ENCODE assay signal across 8 mouse cellular contexts in the genomic region with DNA sequence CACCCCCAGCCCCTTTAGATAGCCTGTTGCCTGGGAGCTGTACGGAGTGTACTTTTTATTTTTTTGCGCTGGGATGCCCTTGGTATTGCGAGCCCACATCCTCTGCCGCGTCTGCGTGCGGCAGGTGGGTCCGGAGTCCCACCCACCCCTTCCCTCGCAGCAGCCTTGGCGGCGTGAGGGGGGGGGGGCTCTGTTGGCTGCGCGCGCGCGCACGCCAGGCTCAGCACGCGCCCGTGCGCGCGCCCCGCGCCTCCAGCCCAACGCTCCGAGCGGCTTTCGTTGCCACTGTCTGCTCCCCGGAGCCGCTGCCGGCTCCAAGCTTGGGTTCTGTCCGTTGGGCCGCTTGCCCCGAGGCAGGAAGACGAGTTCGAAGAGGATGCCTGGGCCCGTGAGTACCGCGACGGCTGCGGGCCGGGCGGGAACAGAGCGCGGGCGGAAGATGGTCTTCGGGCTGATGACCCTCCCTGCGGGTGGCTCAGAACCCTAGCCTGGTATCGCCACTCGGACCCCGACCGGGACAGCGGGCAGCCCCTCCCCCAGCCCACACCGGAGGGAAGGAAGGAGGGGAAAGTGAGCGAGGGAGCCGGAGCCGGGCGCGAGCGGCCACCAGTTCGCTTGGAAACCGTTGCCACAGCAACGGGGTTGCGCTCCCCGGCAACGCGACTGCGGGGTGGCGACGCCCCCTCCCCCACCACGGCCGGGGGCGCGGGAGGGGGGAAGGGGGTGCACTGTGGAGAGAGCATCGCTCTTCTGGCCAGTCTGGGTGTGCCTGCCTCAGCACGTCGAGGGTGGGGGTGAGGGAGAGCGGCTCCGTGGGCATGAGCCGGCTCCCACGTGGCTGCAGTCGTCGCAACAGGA. TPM values are rescaled to one million over a fixed set of nuclear protein-coding genes. Genes with fewer than 3 reads are reported as not detected.
DNase-seq lines count a peak whose midpoint lies in the region; ATAC-seq lines count a peak whose summit lies in the region.

Prr7 (plus strand) TSS at position 241 of the 858 bp plus-strand sequence.

- H3K27ac ChIP-seq in heart, embryonic 14.5 days (replicated peaks in 1 of 2; ENCODE audit: control insufficient read depth in 1 of 2, insufficient read depth in 1 of 2, low read depth in 2 of 2, low read length in 2 of 2): no peak within 1 kb of the TSS

- H3K27me3 ChIP-seq in heart, embryonic 14.5 days (ENCODE audit: control insufficient read depth, insufficient read depth, low read length): peaks cover 24% of the 10 kb centered on the region

- peak; percentile 34 for DNase-seq in urinary bladder, postnatal 25 days (ENCODE audit: low spot score)
- no peak for DNase-seq in urinary bladder, postnatal 36 days (ENCODE audit: low spot score in 2 of 2)
- peak; percentile 78 to 80 for DNase-seq in layer of hippocampus, postnatal 14 days (ENCODE audit: low spot score in 2 of 2)
- peak; percentile 31 for DNase-seq in lung, postnatal 36 days
- peak; percentile 77 for DNase-seq in right cerebral cortex, postnatal 25 days
- no peak for DNase-seq in ovary, postnatal 14 days (ENCODE audit: low spot score)

- peak; percentile 27; the same call in 1 of the 2 replicates for ATAC-seq in common myeloid progenitor, adult 5-6 weeks (replicated peaks; ENCODE audit: low read depth, poor library complexity, severe bottlenecking)
- peak; percentile 27; the same call in 1 of the 2 replicates for ATAC-seq in heart, embryonic 14.5 days (ENCODE audit: insufficient number of reproducible peaks, insufficient read depth, low FRiP score, low read depth)

- H3K4me3 ChIP-seq in heart, embryonic 14.5 days (ENCODE audit: control insufficient read depth in 1 of 2, insufficient read depth in 1 of 2, low read depth in 1 of 2, low read length in 2 of 2): peak within 1 kb of the TSS; percentile 57 to 61

- under 1% methylated on average over 67 of the region's 84 CpGs for WGBS in heart, embryonic 14.5 days

- peak within 1 kb of the TSS; percentile 98 for H3K4me2 ChIP-seq in heart, embryonic 14.5 days (ENCODE audit: low read length)

- H3K36me3 ChIP-seq in heart, embryonic 14.5 days (ENCODE audit: control insufficient read depth, insufficient read depth, low read length): peaks cover 29% of the 10 kb centered on the region

- peaks cover 3 to 14% of the 10 kb centered on the region in 2 experiments; a peak in 3 of 4 replicates for H3K4me1 ChIP-seq in heart, embryonic 14.5 days (ENCODE audit: control insufficient read depth in 2 of 2, insufficient read depth in 2 of 2, low read length in 2 of 2)

- no peaks in the 10 kb centered on the region for H3K9me3 ChIP-seq in heart, embryonic 14.5 days (ENCODE audit: control insufficient read depth, low read length)

- H3K9ac ChIP-seq in heart, embryonic 14.5 days (ENCODE audit: low read length): peak within 1 kb of the TSS; percentile 76

RNA-seq across cellular contexts. Expression of gene Prr7, which starts in this region (rescaled TPM):
- total RNA-seq in common myeloid progenitor, adult 5-6 weeks (2017): 0.27 TPM in 1 of 2 replicates, not detected in the other
- 0.24 and 0.30 TPM in 2 replicates for polyA plus RNA-seq in heart, embryonic 14.5 days (2014; fragmentation: Nextera tagmentation; extraction: Ambion mirVana)
- total RNA-seq in layer of hippocampus, postnatal 14 days (2021): 10 to 100 TPM; 89.9 to 92.7 TPM

Comparison
In these comparisons a context has a peak if more than half of its experiments do, and no peak if none do; other contexts are left out.
1. RNA of gene Prr7 (total RNA-seq): 89.9 to 92.7 TPM in layer of hippocampus, postnatal 14 days; 0.27 TPM in common myeloid progenitor, adult 5-6 weeks; every median in the first group is over 10 times any median in the second.
2. DNase-seq: peak in urinary bladder, postnatal 25 days (single experiment), layer of hippocampus, postnatal 14 days (2 of 2), lung, postnatal 36 days (single experiment) and right cerebral cortex, postnatal 25 days (single experiment); none in urinary bladder, postnatal 36 days (0 of 2) and ovary, postnatal 14 days (single experiment).
3. Peak in ATAC-seq in common myeloid progenitor, adult 5-6 weeks; RNA of the gene not detected or under 1 TPM.
4. Peak in ATAC-seq, H3K4me3 ChIP-seq, H3K9ac ChIP-seq and H3K4me2 ChIP-seq in heart, embryonic 14.5 days; RNA of the gene not detected or under 1 TPM.